Mouse (Mus musculus) ES-E14 (cell line): ENCODE results near the gene Amigo3. TPM values are rescaled to one million over a fixed set of nuclear protein-coding genes. Genes with fewer than 3 reads are reported as not detected.
A peak's percentile ranks its signal among the peaks of the same experiment; 100 is the strongest.

Experiments
- DNase-seq: peaks from one replicate; pipeline ENCODE4 v3.0.0-alpha.2; 2013; ENCODE audit warnings: low read depth, low spot score
- H3K27ac ChIP-seq: 2 replicates; pipeline ENCODE4 v1.5.1; 2012; ENCODE audit warnings: low read depth, mild to moderate bottlenecking, low read length, moderate library complexity, mixed read lengths; ENCODE audit not compliant: poor library complexity, insufficient read depth, severe bottlenecking
- H3K36me3 ChIP-seq: 2 replicates; pipeline ENCODE4 v1.6.1; 2012; ENCODE audit warnings: mild to moderate bottlenecking, low read length, moderate library complexity, mixed read lengths; ENCODE audit not compliant: control insufficient read depth, poor library complexity, insufficient read depth, severe bottlenecking
- H3K4me1 ChIP-seq, 2 experiments: fragments of 150-350 bp in 1 of 2; sonication (generic) in 1 of 2; 2 replicates each; pipeline ENCODE4 v1.6.1; 2012; ENCODE audit warnings: low read length in 2 of 2, mild to moderate bottlenecking in 1 of 2, mixed read lengths in 1 of 2; ENCODE audit not compliant: control insufficient read depth in 2 of 2, insufficient read depth in 2 of 2, poor library complexity in 1 of 2
- H3K4me3 ChIP-seq, 2 experiments: fragments of 150-350 bp in 1 of 2; sonication (generic) in 1 of 2; 2 replicates each; pipeline ENCODE4 v1.5.1; 2012; ENCODE audit warnings: low read length in 2 of 2, low read depth in 1 of 2, mild to moderate bottlenecking in 1 of 2, mixed read lengths in 1 of 2; ENCODE audit not compliant: insufficient read depth in 1 of 2, poor library complexity in 1 of 2, severe bottlenecking in 1 of 2
- H3K9ac ChIP-seq: 2 replicates; pipeline ENCODE4 v1.6.1; 2012; ENCODE audit warnings: low read depth, mild to moderate bottlenecking, low read length, mixed read lengths; ENCODE audit not compliant: poor library complexity, insufficient read depth, severe bottlenecking
- H3K9me3 ChIP-seq: fragments of 150-350 bp; sonication (generic); 2 replicates; pipeline ENCODE4 v1.6.1; 2012; ENCODE audit warnings: low read depth, mild to moderate bottlenecking, low read length; ENCODE audit not compliant: control insufficient read depth, insufficient read depth
- CHD2 ChIP-seq: IDR thresholded peaks from 2 replicates; pipeline ENCODE4 v1.6.1; 2014; ENCODE audit warnings: mild to moderate bottlenecking, low read depth, low read length, inconsistent platforms
- HCFC1 ChIP-seq: IDR thresholded peaks from 2 replicates; pipeline ENCODE4 v1.6.1; 2012; ENCODE audit warnings: low read length, inconsistent platforms, borderline replicate concordance; ENCODE audit not compliant: insufficient read depth
- MAFK ChIP-seq: IDR thresholded peaks from 2 replicates; pipeline ENCODE4 v1.6.1; 2014; ENCODE audit warnings: mild to moderate bottlenecking, low read depth, low read length, inconsistent platforms; ENCODE audit not compliant: insufficient read depth
- ZC3H11A ChIP-seq: IDR thresholded peaks from 2 replicates; pipeline ENCODE4 v1.6.1; 2012; ENCODE audit warnings: low read depth, mild to moderate bottlenecking, inconsistent platforms, low read length, borderline replicate concordance
- ZNF384 ChIP-seq: IDR thresholded peaks from 2 replicates; pipeline ENCODE4 v1.6.1; 2012; ENCODE audit warnings: low read depth, low read length, inconsistent platforms
- in situ Hi-C, 2 experiments: fragments of 600-800 bp; cut with MboI; formaldehyde crosslinking; loops; one replicate each; pipeline ENCODE4 v1.15.1; 2025; ENCODE audit warnings: low sequenced_read_pairs in 2 of 2, inconsistent platforms in 1 of 2; ENCODE audit not compliant: unreplicated experiment in 2 of 2
- total RNA-seq: library from RNA; depleted of rRNA; stranded (reverse); fragments of 300-350 nt; gene quantifications from 2 replicates; pipeline ENCODE4 v1.2.3, GENCODE M21; 2012

Gene Amigo3
- total RNA-seq, 1 experiment = 2.7 TPM

DNA sequence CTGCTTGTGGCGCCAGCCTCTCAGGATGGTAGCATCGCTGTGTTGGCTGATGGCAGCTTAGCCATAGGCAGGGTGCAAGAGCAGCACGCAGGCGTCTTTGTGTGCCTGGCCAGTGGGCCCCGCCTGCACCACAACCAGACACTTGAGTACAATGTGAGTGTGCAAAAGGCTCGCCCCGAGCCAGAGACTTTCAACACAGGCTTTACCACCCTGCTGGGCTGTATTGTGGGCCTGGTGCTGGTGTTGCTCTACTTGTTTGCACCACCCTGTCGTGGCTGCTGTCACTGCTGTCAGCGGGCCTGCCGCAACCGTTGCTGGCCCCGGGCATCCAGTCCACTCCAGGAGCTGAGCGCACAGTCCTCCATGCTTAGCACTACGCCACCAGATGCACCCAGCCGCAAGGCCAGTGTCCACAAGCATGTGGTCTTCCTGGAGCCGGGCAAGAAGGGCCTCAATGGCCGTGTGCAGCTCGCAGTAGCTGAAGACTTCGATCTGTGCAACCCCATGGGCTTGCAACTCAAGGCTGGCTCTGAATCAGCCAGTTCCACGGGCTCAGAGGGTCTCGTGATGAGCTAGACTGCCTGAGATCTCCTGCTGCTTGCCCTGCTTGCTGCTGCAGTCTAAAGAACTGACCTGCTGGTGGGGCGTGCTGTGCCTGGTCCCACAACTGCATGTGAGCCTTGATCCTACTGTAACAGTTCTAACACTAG lies 1.5 kb downstream of the Amigo3 start:
- no peak for DNase-seq
- Histone ChIP-seq H3K4me1 (peaks cover 0 to 13% of the 10 kb centered on the region in 2 experiments; a peak in 3 of 4 replicates), H3K4me3 (peak overlapping the region; percentile 12 to 58; a peak in 2 of 4 replicates), H3K9ac (0 out of 2 replicates have a peak overlapping the region, but pooled peaks have one; percentile 22), H3K27ac (no peak overlapping the region), H3K9me3 (no peaks in the 10 kb centered on the region), H3K36me3 (peaks cover 24% of the 10 kb centered on the region; the same call in 1 of the 2 replicates)
- in situ Hi-C loops = no loop called here
- TF ChIP-seq HCFC1 (no peak), ZNF384 (no peak), ZC3H11A (no peak), CHD2 (no peak), MAFK (no peak)

DNA sequence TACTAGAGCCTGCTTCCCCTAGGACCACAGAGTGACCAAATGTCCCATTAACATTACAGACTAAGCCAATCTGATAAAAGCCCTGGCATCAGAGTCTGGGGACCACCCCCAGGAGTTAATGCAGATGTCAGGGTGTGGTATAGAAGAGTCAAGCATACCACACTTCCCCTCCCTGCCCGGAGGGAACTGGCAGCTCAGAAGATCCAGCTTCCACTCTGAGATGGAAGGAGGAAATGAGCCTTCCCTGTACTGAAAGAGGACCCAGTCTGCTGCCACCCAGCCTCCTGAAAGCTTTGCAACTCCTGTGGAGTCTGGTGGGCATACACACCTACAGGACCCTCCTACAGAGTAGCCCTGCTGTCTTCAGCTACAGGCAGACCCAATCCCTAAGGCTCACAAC lies 2.1 kb downstream of the Amigo3 start:
- H3K4me1 ChIP-seq = peaks cover 0 to 13% of the 10 kb centered on the region in 2 experiments; a peak in 3 of 4 replicates
- no peak for TF ChIP-seq ZNF384
- no peak for TF ChIP-seq ZC3H11A
- no peak for TF ChIP-seq HCFC1
- TF ChIP-seq MAFK = no peak
- no peak for TF ChIP-seq CHD2
- H3K27ac ChIP-seq = no peak overlapping the region
- peaks cover 24% of the 10 kb centered on the region; the same call in 1 of the 2 replicates for H3K36me3 ChIP-seq
- DNase-seq = no peak
- in situ Hi-C loops = no loop called here
- no peak overlapping the region for H3K4me3 ChIP-seq
- no peak overlapping the region for H3K9ac ChIP-seq
- no peaks in the 10 kb centered on the region for H3K9me3 ChIP-seq

GRCm38 (mm10) chr9:108055661-108056237 lies 2.8 kb downstream of the Amigo3 start:
- Histone ChIP-seq H3K9me3 (no peaks in the 10 kb centered on the region), H3K4me1 (peaks cover 0 to 13% of the 10 kb centered on the region in 2 experiments; a peak in 3 of 4 replicates), H3K36me3 (peaks cover 18% of the 10 kb centered on the region; the same call in 1 of the 2 replicates), H3K27ac (no peak overlapping the region), H3K4me3 (no peak overlapping the region), H3K9ac (no peak overlapping the region)
- in situ Hi-C loops = no loop called here
- no peak for TF ChIP-seq MAFK
- no peak for DNase-seq

GRCm38 (mm10) chr9:108056361-108057261 lies 3.7 kb downstream of the Amigo3 start:
- H3K4me1 ChIP-seq = peaks cover 0 to 13% of the 10 kb centered on the region in 2 experiments; a peak in 3 of 4 replicates
- H3K9ac ChIP-seq = no peak overlapping the region
- H3K27ac ChIP-seq = no peak overlapping the region
- in situ Hi-C loops = no loop called here
- peaks cover 10% of the 10 kb centered on the region; the same call in 1 of the 2 replicates for H3K36me3 ChIP-seq
- no peaks in the 10 kb centered on the region for H3K9me3 ChIP-seq
- no peak for DNase-seq
- TF ChIP-seq ZNF384 (no peak), HCFC1 (no peak), CHD2 (no peak), ZC3H11A (no peak), MAFK (no peak)
- H3K4me3 ChIP-seq = no peak overlapping the region
